Mouse (Mus musculus) skeletal muscle tissue, adult 2 months (tissue): ENCODE results near the gene Sptlc2.
"Not testable (repeated sequence)": the region's sequence is repeated elsewhere in the genome, so short reads cannot be mapped to it uniquely, and the experiment has no call there.

Experiments used
- DNase-seq: peaks from one replicate; pipeline ENCODE4 v3.0.0-alpha.2; 2012; ENCODE audit warnings: low read depth, low spot score

Sptlc2 gene

DNA sequence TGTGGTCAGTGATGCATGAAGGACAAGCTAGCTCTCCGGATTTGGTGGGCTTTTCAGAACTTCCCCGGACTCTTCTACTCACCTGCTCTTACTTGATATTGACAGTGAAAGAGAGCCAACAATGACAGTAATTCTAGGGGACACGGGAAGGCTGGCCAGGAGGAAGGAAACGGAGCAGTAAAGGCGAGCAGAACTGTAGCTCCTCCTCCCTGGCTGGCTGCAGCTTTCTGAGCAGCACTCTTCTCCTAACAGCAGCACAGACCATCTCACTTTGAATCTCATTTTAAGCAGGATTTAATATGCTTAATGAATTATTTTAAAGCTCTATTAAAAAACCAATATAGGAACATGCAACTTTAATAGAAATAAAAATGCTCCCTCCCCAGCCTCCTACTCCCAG lies 56.2 kb downstream of the Sptlc2 start:
- DNase-seq = no peak

DNA sequence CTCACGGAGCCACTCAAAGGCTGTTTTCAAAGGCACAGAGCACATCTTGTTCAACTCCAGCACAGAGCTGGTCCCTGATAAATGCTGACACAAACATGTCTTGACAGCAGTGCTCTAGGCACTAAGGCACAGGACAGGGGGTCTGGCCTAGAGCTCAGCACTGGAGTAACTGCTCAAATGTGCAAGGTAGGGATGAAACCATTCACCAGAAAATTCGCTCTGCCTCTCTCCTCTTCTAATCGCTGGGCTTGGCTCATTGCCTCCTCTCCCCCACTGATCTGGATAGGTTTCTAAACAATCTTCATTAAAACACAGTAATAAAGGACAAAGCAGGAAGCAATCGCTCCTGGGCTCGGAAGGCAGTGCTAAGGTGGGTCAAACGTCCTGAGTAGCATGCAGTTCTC lies 57.1 kb downstream of the Sptlc2 start:
- DNase-seq = no peak

DNA sequence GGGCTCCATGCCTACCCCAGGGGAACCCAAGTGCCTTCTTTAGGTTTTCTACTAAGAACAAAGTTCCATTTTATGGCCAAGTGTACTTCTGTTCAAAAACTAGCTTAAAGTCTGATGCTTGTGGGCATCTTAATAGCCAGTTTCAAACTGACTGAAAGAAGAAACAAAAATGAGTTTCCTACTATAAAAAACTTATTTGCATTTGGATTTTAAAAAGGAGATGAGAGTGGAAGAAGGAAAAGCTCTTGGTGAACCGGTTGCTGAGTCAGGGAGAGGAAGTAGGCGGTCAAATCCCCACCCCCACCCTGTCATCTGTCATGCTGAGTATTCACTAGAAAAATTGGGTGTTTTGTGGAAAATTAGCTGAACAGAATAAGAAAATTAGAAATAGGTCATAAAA lies 57.9 kb downstream of the Sptlc2 start:
- DNase-seq = no peak

DNA sequence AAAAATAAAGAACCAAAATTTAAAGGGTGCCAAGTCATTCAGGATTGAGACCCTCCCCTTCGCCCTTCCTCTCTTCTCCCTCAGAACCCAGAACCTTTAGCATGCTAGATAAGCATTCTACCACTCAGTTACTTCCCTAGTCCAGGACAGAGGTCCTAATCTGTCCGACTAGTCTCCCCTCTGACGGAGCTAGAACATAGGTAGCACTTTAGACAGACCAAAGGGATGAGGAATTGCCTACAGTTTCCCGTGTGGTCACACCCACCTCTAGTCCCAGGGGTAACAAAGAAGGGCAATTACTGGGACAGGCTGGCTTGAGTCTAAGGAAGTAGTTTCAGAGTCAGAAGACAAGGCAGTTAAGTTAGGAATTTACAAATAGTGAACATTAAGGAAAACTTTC lies 60.1 kb downstream of the Sptlc2 start:
- no peak for DNase-seq

DNA sequence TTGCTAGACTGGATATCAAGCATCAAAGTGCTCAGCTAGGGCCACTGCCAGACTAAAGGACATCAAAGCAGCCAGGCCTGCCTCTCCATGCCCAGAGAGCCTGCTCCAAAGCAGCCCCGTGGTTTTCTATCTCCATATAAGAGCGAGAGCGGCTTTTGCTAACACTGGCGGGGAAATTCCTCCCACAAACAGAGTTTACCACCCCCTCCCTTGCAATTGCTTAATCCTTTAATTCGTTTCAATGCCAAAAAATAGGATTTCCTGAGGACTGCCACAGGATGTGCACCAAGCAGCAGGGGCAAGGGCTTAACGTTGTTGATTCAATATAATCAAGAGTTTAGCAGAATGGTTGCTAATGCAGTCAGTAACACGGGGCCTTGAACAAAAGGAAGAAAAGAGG lies 60.5 kb downstream of the Sptlc2 start:
- DNase-seq = no peak

DNA sequence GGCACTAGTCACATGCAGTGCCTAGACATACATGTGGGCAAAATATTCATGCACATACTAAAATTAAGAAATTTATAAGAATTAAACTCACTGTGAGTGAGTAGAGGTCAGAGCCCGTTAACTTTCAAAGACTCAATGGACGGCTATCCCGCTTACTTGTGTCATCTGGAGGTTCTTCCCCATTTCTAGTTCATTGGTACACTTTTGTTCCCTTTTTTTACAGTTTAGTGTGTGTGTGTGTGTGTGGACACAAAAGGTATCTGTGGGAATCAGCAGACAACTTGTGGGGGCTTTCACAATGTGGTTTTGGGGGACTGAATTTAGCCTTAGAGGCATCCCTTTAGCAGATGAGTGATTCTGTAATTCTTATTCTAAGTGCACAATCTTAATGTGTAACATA lies 62.7 kb downstream of the Sptlc2 start:
- no peak for DNase-seq

DNA sequence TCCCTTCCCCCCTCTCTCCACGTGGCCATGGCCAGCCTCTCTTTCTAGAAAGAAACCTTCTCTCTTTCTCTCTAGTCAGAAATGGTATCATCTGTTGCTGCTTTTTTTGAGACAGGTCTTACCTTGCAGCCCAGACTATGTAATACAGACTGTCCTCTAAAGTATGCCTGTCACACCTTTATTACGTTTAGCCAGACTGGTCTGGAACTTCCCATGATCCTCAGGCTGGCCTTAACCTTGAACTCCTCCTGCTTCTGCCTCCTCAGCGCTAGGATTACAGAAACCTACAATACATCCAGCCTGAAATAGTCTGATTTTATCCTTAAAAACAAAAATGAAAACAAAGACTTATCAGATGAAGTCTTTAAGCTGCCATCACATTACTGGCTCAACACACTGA lies 68.9 kb downstream of the Sptlc2 start:
- no peak for DNase-seq

DNA sequence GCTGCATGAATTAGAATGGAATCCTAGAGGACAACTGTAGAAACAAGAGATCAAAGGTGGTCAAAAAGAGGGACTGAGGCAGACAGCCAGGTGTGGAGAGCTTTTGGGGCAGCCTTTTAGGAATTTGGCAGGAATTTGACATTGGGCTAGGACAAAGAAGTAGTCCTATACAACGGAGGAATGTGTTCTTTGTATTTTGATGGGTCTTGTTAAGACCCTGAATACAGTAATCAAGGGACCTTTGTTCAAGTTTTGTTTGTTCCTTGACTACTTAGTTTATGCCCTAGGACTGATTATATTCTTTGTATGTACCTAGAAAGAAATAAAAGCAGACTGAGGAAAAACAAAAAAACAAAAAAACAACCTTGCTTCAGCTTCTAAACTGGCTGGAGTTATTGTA lies 70.2 kb downstream of the Sptlc2 start:
- DNase-seq = no peak

DNA sequence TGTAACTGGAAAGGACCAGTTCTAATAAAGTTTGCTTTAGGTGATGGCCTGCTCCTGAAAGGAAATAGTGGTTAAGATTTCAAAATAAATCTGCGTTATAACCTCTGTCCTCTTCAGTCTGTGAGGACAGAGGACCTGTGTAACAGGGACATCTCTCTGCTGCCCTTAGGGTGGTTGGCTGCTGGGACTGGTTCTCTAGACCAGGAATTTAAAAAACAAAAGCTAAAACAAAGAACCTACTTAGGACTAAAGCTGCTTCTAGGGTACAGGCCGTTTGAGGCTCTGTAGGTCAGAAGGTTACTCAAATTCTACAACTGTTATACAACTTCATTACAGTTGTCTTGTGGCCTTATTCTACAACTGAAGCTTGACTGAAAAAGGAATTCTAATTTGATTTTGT lies 75.1 kb downstream of the Sptlc2 start:
- no peak for DNase-seq

DNA sequence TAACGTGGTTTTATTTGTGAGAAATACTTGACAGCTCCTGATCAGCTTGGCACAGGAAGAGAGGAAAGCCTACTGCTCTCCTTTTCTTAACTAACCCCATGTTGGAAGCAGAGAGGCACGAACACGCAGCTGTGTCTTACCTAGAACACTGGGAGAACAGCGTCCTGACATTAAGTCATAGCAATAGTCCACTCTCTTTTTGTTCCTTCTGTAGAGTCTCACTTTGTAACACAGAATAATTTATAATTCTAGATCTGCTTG lies 81.6 kb downstream of the Sptlc2 start:
- DNase-seq = not testable (repeated sequence)

DNA sequence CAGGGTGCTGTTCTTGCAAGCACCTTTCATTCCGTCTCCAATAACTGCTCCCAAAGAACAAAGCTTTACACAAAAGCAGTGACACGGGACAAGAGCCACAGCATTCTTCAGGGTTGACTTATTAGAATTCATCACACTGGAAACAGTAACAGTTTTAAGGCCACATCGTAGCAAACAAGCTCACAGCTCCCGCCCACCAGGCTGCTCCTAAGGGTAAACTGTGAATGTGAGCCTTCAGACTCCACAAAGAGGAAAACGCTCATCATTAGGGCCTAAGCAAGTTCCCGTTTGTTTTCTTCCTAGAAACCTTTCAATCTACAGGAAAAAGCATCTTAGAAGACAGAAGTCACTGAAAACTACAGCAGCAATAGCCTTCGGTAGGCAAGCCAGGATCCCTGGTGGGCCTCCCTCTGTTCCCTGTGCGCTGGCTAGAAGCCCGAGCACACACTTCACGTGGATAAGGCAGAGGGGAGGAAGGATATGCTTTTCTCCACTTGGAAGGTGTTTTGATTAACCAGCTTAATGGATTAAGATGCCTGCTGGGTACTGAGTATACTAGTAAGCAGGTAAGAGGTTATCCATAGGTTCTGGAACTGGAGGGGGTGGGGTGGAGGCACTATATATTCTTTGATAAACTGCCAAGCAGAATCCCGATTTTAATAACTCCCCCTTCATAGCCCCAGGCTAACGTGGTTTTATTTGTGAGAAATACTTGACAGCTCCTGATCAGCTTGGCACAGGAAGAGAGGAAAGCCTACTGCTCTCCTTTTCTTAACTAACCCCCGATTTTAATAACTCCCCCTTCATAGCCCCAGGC lies 82.2 kb downstream of the Sptlc2 start:
- DNase-seq = no peak

DNA sequence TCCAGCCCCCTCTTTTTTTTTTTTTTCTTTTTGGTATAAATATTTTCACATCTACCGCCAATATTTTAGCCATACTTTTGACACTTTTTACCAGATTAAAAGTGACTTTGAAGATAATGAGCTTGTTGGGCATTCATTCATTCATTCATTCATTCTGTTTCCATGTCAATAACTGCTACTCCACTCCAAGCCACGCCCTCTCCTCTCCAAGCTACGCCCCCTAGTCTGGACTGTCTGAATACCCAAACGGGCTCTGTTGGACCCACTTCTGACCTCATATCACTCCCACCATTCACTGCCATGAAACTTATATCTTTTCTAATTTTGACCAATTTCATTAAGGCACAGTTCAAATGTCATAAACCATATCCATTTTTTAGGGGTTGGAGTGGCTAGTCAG lies 87.0 kb downstream of the Sptlc2 start:
- no peak for DNase-seq

DNA sequence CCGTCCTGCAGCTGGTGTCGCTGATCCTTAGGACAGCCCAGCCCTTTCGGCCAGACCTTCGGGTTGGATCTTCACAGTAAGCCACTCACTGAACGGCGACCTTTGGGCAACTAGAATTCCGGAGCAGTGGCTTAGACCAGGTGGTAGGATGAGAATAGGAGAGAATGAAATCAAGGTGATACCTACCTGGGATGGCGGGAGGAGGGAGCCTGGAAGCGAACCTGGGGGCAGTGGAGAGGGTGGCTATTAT lies 87.8 kb downstream of the Sptlc2 start:
- no peak for DNase-seq

DNA sequence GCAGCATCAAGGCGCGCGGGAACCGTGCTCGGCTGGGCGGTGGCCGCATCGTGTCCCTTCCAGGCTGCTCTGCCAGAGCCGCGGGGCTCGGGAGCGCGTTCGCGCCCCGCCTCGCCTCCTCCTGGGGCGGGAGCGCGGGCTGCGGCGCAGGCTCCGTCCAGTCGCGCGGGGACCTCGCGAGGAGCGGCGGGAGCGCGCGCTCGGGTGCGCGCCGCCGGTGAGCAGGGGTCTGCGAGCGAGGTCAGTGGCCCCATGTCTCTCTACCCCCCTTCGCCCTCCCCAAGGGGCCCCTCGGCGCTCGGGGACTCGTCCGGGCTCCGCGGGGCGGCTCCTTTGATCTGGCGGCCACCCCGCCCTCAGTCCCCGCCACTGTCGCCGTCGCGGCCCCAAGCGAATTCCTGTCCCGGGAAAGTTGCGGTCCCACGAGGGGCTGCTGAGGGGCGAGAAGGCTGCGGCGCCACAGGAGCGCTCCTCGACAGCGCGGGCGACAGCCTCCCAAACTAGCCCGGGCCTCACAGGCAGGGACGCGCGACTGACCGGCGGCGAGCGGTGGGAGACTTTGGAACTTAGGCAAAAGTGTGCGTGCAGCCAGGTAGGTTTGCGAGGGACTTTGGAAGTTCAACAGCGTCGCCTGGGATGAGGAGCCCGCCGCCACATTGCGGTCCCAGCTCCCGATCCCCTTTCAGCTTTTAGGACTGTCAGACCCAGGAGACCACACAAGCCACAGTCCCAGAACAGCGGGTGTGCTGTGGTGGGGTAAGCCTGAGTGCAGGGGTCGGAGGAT lies 88.3 kb downstream of the Sptlc2 start, which contains the start of gene Ism2:
TSS of gene Ism2 (minus strand) at position 49 of the 784 bp plus-strand sequence.
- DNase-seq = no peak

DNA sequence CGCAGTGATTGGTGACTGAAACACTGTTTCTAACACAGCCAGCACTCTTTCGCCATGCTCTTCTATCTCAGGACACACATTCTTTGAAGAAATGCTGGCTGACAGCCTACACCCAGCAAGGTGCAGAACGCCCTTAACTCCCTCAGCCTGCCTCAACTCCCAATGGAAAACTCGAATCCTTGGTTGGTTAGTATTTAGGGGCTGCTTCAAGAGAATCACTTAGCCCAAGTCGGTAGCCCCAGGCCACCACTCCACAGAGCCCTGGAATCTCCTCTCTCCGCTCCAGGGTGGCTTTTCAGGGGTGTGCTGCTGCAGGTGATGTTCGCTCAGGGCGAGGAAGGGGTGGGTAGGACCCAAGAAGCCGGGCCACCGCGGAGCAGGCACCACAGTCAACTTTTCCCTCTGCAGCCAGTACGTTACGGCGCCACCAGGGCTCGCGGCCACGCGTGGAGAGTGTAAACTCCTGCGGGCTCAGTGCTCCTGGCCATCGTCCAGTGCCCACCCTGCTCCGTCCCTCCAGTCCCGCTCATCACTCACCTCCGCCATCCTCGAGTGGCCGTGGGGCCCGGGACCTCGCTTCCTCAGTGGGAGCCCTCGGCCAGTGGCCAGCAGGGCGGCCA lies 89.0 kb downstream of the Sptlc2 start:
- DNase-seq = no peak

DNA sequence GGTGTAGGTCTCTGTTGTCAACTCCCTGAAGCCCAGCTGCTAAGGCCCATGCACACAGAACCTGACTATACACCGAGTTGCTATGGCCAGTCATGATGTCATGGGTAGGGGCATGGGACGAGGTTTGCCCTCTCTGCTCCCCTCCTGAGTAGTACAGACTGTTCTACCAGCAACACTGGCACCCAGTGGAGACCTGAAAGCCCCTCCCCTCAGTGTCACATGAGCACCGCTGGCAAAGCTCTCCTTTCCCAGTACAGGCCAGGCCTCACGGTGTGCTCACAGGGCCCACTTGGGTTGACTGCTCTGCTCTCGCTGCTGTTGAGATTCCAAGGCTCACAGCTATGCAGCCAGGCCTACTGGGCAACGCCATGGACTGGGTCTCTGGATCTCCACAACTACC lies 94.2 kb downstream of the Sptlc2 start:
- DNase-seq = no peak

DNA sequence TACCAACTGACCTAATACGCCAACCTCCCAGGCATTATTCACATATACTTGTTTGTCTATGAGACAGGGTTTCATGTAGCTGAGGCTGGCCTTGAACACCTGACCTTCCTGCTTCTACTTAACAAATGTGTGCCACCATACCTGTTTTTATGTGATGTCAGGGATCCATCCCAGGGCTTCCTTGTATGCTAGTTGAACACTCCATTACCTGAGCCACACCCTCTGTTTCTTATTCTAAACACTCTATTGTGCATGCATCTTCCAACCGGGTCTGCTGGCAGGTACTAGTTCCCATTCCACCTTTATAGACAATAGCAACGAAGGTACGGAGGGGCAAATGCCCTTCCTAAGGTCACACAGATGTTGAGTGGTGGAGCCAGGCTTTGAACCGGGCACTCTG lies 99.1 kb downstream of the Sptlc2 start:
- no peak for DNase-seq

DNA sequence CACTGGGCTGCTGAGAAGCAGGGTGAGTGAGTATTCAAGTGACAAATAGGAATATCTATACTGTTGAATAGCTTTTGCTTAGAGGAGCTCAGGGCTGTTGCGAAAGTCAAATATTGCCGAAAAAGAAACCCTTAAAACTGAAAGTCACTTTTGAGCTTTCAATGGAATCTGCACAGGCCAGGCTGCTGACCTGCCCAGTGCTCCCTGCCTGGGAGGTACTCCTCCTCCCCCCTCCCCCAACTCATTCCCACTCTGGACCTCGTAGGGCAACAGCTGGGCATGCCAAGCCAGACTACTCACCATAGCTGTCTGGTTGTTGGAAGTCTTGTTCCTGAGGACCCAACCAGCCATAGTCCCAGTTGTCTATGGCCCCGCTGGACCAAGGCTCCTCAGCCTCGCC lies 103.4 kb downstream of the Sptlc2 start:
- DNase-seq = no peak

DNA sequence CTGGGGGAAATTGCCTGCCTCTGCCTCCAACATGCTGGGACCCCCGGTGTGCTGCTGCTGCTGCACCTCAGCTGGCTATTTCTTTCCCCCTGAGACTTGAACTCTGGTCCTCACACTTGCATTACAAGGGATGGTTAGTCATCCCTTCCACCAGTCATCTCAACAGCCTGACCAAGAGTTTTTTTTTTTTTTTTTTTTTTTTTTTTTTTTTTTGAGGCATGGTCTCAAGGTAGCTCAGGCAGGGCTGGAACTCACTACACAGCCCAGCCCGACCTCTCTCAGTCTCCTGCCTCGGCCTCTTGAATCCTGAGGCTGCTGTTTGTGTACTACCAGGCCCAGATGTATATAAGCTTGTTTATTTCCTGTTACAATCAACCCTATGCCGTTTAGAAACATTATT lies 103.9 kb downstream of the Sptlc2 start:
- DNase-seq = no peak

DNA sequence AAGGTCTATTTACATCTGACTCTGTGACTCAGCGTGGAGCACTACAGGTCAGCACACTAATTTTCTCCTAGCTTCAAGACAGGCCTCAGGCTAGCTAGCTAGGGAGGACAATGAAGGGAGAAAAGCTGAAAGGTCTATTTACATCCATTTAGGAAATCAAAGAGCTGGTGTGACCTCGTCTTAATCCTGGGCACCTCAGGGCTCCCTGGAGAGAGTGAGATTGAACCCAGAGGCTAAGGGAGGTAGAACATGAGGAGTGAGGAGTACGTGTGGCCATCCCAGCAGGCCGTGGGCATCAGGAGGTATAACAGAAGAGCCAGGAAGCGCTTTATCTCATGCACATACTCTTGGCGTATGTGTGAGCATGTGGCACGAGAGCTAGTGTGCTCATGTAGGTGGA lies 104.4 kb downstream of the Sptlc2 start:
- no peak for DNase-seq

DNA sequence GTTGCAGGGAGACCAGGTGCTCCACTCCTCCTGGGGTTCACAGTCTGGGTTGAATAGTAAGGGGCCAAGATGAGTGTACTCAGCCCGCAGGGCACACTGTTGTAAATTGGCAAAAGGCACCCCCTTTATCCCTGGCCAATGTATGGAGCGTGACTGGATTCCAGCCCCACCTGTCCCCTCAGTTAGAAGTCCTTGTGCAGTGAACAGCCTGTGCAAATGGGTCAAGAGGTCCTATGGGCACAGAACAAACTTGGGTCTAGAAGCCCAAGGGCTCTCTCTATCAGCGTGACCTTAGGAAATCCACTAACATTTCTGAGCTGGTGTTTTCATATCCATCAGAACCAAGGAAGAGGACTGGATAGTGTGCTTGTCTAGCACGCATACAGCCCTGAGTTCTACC lies 105.4 kb downstream of the Sptlc2 start:
- DNase-seq = no peak

DNA sequence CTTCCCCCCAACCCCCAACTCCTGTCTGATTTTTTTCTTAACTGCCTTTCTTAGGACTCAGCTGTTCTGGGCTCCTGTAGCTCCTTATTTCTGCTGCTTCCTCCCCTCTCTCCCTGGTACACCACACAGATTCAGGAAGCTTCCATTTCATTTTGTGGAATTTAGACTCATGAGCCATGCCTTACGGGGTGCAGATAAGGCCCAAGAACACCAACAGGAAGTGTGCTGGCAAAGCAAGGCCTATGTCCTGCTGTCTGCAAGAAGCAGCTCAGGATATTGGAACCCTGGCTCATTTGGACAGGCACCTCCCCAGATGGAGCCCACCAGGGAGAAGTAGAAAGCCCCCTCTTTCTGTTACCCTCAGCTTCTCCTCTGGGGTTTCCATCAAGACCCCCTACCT lies 106.4 kb downstream of the Sptlc2 start:
- no peak for DNase-seq

DNA sequence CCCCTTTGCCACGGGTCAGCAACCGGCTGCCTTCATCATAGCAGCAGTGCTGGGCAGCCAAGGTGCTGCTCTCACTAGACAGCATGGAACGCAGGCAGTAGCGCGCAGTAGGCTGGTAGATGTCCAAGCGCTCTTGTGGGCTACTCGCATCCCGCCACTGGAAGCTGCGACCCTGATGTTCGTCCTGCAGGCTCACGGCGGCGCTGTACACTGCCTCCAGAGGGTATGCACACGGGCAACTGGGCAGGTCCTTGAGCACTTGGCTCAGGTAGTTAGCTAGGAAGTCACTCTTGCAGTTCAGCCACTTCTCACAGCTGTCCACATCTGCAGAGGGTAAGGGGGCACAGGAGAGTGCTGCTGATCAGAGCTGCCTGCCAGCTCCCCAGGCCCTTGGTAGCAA lies 108.3 kb downstream of the Sptlc2 start:
- DNase-seq = no peak
